Mouse (Mus musculus) telencephalon, adult 2 months (tissue): Measurements from ENCODE around the gene Mta1.

Source experiments
- DNase-seq: peaks from one replicate; pipeline ENCODE4 v3.0.0-alpha.2; 2011; ENCODE audit warnings: low read depth, low spot score

Gene Mta1

DNA sequence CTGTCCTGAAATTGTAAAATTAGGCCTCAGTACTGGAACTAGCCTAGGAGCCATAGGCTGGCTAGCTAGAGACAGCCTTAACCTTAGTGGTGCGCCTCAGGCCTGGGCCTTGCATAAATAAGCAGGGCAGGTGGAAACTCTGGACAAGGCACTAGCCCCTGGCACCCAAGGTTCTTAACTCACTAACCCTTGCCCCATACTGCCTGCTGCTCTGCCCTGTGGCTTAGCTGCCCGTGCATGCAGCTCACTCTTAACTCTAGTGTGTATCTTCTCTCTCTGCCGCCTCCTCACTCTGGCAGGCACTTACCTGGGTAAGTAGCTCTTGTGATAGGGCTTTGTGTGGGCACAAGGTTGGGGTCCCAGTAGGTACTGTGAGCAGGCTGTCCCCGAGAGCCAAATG is 36.4 kb downstream of the Mta1 start:
- no peak for DNase-seq

DNA sequence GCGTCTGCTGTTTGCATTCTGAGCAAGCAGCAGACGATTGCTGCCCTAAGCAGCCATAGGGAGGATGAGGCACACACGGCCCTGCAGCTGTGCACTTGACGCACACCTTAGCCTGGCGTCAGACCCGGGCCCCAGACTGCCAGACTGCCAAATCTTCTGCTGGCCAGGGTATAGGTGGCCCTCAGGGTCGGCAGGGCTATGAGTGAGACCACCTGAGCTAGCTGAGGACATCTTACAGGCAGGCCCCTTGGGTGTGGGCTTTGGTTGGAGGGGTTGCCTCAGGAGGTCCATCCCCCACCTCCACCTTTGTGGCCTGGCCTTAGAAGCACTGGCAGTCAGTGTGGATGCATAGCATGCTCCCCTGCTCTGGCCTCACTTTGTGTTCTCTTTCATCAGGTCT is 37.3 kb downstream of the Mta1 start:
- DNase-seq: no peak

DNA sequence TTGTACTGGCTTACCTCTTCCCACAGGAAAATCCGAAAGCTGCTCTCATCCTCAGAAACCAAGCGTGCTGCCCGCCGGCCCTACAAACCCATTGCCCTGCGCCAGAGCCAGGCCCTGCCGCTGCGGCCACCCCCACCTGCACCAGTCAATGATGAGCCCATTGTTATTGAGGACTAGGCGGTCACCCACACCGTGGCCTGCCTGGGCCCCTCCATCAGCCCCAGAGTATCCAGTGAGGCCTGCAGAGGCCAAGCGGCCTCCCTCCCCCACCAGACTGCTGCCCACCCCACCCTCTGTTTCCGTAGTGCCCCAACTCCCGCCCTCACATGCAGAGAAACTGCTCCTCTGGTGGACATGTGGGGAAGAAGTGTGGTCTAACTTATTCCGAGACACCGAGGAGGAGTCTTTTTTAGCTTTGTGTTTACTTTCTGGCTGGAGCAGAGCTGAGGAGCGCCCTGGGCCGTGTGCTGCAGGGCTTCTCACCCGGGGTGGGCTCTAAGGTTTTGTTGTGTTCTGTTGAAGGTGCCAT is 38.5 kb downstream of the Mta1 start:
- DNase-seq: no peak

DNA sequence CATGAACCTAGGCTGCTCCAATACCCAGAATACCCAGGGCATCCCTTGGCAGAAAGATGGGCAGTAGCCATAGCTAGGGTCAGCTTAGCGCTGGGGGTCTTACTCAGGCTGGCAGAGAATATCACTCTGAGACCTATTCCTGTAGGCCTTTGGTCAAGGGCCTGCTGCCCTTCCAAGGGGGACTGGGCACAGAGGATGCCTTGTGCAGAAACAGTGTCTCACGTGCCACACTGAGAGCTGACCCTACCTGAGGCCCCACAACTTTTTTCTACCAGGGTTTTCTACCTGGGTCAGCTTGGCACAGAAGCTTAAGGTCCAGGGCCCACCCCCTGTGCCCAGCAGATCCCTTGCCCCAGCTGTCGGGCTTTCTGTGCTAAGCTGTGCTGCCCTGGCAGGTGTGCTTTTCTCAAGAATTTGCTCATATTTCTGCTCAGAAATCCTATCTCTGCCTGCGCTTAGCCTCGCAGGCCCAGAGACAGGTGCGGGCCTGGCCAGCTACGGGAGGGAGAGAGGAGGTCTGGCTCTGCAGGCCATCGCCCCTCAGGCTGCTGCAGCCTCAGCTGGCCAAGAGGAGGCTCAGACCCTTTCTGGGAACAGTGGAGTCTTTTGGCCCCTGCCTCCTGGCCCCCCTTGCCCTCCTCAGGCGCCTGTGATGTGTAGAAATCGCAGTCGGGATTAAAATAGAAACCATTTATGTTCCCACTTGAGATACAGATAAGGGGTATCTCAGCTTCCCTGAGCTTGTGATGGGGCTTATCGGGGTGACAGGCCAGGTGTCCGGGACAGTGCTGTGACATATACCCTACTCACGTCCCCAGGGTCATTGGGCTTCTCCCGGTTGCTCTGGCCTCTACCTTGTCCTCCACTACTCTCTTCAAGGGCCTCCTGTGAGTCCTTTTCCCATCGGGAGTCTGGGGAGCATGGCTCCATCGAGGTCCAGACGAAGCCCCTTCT is 39.5 kb downstream of the Mta1 start:
- DNase-seq: no peak

DNA sequence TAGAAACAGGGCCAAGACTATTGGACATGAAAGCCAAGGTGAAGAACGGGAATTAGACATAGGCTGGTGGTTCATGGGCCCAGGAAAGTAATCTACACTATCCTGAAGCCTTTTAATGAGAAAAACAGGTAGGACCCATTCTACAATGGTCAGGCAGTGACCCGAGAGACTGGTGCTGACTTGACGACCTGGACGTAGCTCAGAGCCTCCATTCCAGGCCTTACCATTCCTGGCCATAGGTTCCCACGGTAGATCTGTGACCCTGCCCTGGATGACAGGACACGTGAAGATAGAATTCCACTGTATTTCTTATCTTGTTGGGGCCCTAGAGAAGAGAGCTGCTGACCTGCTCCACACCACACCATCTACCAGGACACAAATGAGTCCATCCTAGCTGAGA is 40.2 kb downstream of the Mta1 start:
- DNase-seq: no peak

DNA sequence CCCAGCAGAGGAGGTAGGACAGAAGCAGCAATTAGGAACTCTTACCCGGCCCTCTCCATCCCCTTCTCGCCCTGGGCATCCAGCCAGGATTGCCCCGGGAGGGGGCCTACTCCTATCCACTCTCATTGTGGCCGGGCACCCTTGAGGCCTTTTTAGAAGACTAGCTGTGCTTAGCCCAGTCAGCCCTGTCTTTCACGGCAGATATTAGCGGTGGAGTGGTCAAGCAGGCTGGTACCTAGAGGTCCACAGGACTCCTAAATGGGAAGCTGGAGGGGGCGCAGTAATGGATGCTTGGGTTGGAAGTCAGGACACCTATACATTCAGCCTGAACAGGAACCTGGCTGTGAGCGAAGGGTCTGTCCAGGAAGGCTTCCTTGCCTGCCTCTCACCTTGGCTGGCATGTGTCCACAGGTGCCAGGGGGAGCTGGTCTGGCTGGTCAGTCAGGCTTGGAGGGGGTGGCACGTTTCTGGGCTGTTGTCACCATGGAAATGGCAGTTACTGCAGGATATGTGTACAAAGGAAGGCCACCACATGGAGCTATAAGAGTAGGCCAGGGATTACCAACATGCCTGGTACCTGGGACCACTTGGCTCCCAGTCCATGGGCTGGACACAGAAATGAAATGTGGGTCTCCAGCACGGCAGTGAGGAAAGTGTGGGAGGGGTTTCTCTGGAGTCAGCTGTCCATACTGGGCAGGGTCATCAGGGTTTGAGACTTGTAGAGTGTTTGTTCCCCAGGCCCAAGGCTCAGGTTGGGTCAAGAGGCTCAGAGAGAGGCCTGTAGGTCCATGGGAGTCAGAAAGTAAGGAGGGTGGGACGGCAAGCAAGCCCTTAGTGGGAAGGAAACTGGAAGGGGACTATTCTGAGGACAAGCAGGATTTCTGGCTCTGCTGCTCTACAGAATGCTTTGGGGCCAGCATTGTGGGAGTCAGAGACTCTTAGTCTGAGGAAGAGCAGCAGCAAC is 41.1 kb downstream of the Mta1 start:
- DNase-seq: no peak

DNA sequence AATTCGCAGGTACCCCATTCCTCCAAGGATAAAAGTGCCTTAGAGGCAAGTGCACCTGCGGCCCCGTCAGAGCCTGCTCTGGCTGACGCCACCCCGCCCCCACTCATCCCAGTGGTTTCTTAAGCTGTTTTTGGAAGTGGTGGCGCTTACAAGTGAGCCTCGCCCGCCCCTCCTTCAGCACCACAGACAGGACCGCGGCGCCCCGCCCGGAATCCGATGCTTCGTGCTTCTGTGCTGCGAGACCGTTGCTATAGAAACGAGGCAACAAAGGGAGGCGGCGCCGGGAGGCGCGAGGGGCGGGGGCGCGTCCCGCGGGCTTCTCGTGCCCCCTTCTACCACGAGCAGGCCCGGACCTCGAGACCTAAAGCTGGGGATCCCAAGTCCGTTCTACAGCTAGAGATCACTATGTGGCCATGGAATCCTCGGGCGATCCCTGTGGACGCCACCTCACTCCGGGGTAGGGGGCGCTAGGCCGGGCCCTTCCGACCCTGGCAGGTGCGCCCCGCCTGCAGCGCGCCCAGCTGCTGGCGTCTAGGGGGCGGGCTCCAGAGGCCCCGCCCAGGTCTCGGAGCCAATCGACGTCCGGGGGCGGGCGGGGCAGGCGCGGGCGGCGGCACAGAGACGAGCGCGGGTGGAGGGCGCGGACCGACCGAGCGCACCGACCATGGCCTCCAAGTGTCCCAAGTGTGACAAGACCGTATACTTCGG is 42.0 kb downstream of the Mta1 start, which contains the start of gene Crip2:
Crip2 (plus strand) TSS at position 329 of the 708 bp plus-strand sequence.
- DNase-seq: peak; percentile 92

DNA sequence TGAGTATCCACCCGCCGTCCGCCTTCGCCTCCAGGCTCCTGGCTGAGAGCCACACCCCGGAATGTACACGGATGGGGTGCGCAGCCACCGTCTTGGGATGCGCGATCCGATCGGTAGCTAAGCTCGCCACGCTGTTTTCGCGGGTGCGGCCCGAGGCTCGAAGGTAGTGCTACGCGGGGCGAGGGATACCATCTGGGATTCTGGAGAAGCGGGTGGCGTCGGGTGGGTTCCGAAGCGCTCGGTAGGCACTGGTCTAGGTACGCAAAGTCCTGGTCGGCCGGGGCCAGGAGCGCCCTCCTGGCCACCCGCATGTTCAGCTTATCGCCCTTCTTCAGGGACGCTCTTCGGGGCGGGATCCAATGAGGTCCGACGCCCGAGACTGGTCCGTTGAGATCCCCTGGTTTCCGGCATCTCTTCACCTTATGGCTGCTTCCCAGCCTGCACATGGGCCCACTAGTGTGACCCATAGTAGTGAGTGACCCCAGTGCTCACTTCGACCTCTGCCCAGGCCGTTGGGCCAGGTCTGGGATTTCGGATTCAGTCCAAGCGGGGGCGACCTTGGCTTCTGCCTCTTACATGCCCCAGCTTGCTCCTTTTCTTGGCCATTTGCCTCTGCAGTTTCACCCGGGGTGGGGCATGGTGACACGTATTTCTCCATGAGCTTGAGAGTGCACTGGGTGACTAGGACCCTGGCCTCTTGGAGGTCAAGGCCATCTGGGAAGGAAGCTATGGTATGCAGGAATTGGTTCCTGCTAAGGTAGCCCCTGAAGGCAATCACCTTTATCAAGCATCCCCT is 42.7 kb downstream of the Mta1 start:
- no peak for DNase-seq

DNA sequence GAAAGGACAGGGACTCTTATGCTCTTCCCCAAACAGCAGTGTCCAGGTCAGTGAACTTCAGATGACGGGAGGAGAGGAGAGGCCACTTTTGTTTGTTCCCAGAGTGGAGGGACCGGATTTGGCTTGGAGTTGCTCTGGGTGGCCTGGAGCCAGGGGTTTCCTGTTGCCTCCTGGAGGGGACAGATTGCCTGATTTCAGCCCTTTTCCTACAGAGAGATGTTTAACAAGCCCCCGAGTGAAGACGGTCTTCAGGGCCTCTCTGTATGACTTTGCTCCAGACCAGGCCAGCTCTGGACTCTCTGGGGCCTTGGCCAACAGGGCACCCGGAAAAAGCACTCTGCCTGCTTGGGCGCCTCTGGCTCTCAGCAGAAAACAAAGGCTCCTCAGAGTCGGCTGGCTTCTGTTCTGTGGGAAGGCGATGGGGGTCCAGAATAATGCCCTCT is 43.5 kb downstream of the Mta1 start:
- no peak for DNase-seq

DNA sequence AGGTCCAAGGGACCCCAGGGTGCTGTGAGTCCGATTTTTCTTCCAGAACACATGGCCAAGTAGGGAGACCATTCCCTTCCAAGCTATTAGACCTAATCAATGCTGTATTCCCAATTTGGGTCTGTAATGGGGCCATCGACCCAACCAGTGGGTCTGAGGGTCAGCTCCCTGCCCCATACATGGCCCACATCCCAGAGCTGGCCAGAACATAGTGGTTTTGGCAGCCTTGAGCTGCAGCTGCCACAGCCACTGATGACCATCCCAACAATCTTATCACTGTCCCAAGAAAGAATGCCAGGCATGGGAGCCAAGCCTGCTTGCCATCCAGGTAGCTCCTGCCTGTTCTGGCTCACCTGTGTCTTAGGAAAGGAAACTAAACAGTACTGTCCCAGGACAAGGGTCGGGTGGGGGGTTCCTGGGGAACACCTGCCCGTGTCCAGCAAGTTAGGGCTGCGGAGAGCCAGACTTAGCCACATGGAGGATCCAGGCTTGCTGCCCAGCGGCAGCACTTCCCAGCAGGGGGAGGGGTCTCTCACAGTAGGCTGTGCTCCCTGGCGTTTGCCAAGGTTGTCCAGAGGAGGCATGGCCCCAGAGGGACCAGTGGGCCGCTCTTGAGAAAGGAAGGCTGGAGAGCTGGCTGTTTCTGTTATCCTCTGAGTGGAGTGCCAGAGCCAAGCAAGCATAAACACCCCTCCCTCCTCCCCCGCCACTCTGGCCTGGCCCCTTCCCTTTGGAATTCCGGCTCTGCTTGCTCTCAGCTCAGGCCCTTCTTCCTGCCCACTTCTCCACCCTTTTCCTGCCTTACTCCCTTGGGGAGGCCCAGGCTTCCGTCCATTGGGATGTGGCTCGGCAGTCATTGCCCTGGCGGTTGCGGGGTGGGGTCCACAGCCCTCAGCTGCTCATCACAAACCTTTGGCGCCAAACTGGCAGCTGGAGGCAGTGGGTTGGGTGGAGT is 44.2 kb downstream of the Mta1 start:
- DNase-seq: no peak

DNA sequence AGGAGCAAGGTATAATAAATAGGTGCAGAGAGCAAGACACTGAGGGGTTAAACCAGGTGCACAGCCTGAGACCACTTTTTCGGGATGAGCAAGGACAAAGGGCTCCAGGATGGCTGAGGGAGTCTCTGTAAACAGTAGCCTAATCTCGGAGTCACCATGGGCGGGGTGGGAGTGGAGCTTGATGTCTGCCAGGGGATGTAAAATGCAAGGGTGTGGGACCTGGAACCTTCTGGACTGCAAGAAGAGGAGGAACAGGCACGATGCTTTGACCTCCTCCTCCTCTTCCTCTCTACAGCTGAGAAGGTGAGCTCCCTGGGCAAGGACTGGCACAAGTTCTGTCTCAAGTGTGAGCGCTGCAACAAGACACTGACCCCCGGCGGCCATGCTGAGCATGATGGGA is 45.1 kb downstream of the Mta1 start:
- DNase-seq: no peak

DNA sequence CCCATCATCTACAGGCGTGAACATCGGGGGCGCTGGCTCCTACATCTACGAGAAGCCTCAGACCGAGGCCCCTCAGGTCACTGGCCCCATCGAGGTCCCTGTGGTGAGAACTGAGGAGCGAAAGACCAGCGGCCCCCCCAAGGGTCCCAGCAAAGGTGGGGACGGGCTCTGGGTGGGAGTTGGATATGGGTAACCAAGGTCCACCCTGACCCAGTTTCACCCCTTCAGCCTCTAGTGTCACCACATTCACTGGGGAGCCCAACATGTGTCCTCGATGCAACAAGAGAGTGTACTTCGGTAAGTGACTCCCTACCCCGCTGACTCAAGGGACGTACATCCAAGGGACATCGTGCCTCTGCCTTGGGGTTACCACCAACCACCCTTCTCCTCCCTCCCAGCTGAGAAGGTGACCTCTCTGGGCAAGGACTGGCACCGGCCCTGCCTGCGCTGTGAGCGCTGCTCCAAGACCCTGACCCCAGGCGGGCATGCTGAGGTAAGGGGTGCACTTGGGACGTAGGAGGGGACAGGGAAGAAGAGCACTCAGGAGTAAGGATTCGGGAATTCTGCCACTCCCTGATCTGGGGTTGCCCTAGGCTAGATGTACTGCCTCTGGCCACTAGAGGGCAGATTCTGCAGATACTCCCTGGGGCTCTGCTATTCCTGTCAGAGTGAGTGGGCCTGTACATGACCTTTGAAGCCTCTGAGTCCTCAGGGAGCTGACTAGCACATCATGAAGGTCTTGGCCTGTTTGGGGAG is 46.1 kb downstream of the Mta1 start:
- DNase-seq: no peak

DNA sequence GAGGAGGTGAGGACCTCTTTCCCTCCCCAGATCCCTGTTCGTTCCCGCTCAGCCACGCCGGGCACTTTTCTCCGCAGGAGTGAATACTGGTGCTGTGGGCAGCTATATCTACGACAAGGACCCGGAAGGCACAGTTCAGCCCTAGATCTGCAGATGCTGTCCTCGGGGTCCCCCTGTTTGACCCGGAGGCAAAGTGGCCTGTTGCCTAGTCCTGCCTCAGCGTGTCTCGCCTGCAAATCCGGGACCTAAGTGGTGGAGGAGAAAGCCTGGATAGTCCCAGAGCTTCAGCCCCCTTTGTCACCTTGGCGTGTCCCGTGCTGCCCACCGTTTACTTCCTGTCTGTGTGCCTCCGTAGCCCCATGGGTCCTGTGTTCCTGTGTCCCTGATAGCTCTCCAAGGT is 46.8 kb downstream of the Mta1 start:
- DNase-seq: no peak

DNA sequence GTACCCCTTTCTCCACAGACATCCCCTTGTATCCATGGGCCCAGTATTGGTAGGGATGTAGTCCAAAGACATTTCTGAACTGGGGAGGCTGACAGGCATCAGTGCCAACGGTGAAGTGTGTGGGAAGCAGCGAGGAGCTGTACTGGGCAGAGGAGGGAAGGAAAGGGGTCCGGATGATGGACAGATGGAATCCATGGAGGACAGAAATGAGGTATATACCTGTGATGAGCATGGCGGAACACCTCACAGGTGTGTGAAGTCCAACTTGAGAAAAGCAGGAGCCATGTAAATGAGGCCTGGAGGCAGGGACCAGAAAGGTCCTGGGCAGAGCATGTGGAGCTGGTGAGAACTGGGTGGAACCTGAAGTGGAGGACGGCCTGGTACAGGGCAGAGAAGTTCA is 47.5 kb downstream of the Mta1 start:
- no peak for DNase-seq

DNA sequence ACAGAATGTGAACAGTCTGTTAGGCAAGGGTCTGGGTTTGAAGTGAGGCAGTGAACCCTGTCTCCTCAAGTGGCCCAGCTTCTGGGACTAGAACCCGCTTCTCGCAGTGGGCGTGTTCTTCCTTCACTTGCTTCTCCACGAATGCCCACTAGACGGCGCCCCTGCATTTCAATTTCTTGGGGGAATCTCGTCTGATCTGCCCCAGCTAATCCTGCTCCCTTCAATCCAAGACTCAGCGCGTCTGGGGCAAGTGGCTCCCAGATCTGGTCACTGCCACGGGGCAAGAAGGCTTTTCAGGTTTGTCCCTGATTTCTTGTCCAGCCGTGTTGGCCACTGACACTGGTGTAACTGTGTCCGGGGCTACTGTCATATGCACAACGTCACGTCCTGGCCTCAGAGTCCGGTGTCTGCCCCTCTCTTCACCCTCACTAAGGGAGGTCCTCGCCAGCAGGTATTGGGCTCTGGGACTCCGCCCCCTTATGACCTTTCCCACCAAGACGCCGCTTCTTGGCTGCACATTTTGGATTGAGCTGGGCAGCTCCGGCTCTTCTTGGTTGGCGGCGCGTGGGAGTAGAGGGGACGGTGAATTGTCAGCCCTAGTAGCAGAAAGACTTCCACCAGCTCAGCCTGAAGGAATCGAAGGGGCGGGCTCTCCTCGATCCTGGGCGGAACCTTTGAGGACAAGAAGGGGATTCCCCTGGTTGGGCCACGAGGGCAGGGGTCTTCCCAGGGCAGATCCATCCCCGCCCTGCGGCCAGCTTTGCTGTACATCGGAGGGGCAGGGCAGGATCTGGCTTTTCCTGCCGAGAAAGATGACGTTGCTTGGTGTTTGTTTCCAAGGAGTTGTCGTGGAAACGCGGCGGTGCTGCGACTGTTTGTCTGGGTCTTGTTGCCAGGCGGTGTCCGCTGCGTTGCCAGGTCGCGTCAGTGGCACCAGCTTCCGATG is 48.3 kb downstream of the Mta1 start, which contains the start of gene Crip1:
Crip1 (plus strand) TSS at position 205 of the 946 bp plus-strand sequence.
- DNase-seq: no peak

DNA sequence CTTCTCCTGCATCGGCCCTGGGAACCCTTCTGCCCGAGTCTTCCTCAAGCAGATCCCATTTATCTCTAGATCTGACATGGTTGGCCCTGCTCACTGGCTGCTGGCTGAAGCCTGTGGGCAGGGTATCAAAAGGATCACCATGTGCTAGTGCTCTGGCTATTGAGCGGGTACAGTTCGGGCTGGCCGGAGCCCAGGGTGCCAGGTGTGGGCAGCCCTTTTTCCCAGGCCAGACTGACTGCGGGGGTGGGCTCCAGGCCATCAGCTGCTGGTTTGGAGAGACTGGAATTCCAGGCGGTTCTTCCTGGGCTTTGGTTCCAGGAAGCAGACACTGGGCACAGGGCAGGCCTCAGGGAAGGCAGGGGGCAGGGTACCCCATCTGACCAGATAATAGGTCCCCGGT is 49.4 kb downstream of the Mta1 start:
- DNase-seq: no peak

DNA sequence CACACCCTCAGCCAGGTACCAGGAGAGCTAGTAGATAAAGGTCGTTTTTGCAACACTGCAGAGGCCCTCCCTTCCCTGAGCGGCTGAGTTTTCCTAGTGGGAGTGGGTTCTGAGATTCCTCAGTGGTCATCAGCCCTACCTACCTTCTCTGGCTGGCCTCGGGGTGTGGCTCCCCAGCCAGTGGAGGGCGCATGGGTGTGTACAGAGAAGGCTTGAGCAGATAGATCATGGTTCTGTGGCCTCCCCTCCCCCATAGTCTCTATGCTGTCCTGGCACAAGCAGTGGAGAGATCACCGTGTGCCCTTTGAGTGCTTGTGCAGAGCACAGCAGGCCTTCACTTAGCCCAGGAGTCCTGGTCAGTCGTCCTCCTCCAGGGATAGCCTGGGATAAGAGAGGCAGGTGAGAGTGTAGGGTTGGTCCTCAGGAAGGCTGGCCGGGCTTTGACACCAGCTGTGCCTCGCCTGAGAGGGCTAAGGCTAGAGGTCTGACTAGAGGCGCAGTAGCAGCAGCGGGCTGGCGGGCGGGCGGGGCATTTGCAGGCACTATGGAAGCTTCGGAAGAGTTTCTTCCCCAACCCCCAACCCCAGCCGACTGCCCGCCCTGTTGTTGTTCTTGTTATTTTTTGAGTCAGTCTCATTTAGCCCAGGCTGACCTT is 50.4 kb downstream of the Mta1 start:
- no peak for DNase-seq
